Mouse (Mus musculus) ES-E14 (cell line): ENCODE measurements around the gene Kpnb1. TPM values are rescaled to one million over a fixed set of nuclear protein-coding genes. Genes with fewer than 3 reads are reported as not detected.

ENCODE experiments used
- DNase-seq: peaks from one replicate; pipeline ENCODE4 v3.0.0-alpha.2; 2013; ENCODE audit warnings: low read depth, low spot score
- H3K27ac ChIP-seq: 2 replicates; pipeline ENCODE4 v1.5.1; 2012; ENCODE audit warnings: low read depth, mild to moderate bottlenecking, low read length, moderate library complexity, mixed read lengths; ENCODE audit not compliant: poor library complexity, insufficient read depth, severe bottlenecking
- H3K36me3 ChIP-seq: 2 replicates; pipeline ENCODE4 v1.6.1; 2012; ENCODE audit warnings: mild to moderate bottlenecking, low read length, moderate library complexity, mixed read lengths; ENCODE audit not compliant: control insufficient read depth, poor library complexity, insufficient read depth, severe bottlenecking
- H3K4me1 ChIP-seq, 2 experiments: fragments of 150-350 bp in 1 of 2; sonication (generic) in 1 of 2; 2 replicates each; pipeline ENCODE4 v1.6.1; 2012; ENCODE audit warnings: low read length in 2 of 2, mild to moderate bottlenecking in 1 of 2, mixed read lengths in 1 of 2; ENCODE audit not compliant: control insufficient read depth in 2 of 2, insufficient read depth in 2 of 2, poor library complexity in 1 of 2
- H3K4me3 ChIP-seq, 2 experiments: fragments of 150-350 bp in 1 of 2; sonication (generic) in 1 of 2; 2 replicates each; pipeline ENCODE4 v1.5.1; 2012; ENCODE audit warnings: low read length in 2 of 2, low read depth in 1 of 2, mild to moderate bottlenecking in 1 of 2, mixed read lengths in 1 of 2; ENCODE audit not compliant: insufficient read depth in 1 of 2, poor library complexity in 1 of 2, severe bottlenecking in 1 of 2
- H3K9ac ChIP-seq: 2 replicates; pipeline ENCODE4 v1.6.1; 2012; ENCODE audit warnings: low read depth, mild to moderate bottlenecking, low read length, mixed read lengths; ENCODE audit not compliant: poor library complexity, insufficient read depth, severe bottlenecking
- H3K9me3 ChIP-seq: fragments of 150-350 bp; sonication (generic); 2 replicates; pipeline ENCODE4 v1.6.1; 2012; ENCODE audit warnings: low read depth, mild to moderate bottlenecking, low read length; ENCODE audit not compliant: control insufficient read depth, insufficient read depth
- CHD2 ChIP-seq: IDR thresholded peaks from 2 replicates; pipeline ENCODE4 v1.6.1; 2014; ENCODE audit warnings: mild to moderate bottlenecking, low read depth, low read length, inconsistent platforms
- HCFC1 ChIP-seq: IDR thresholded peaks from 2 replicates; pipeline ENCODE4 v1.6.1; 2012; ENCODE audit warnings: low read length, inconsistent platforms, borderline replicate concordance; ENCODE audit not compliant: insufficient read depth
- MAFK ChIP-seq: IDR thresholded peaks from 2 replicates; pipeline ENCODE4 v1.6.1; 2014; ENCODE audit warnings: mild to moderate bottlenecking, low read depth, low read length, inconsistent platforms; ENCODE audit not compliant: insufficient read depth
- ZC3H11A ChIP-seq: IDR thresholded peaks from 2 replicates; pipeline ENCODE4 v1.6.1; 2012; ENCODE audit warnings: low read depth, mild to moderate bottlenecking, inconsistent platforms, low read length, borderline replicate concordance
- ZNF384 ChIP-seq: IDR thresholded peaks from 2 replicates; pipeline ENCODE4 v1.6.1; 2012; ENCODE audit warnings: low read depth, low read length, inconsistent platforms
- in situ Hi-C, 2 experiments: fragments of 600-800 bp; cut with MboI; formaldehyde crosslinking; loops; one replicate each; pipeline ENCODE4 v1.15.1; 2025; ENCODE audit warnings: low sequenced_read_pairs in 2 of 2, inconsistent platforms in 1 of 2; ENCODE audit not compliant: unreplicated experiment in 2 of 2
- total RNA-seq: library from RNA; depleted of rRNA; stranded (reverse); fragments of 300-350 nt; gene quantifications from 2 replicates; pipeline ENCODE4 v1.2.3, GENCODE M21; 2012

The Kpnb1 gene
- total RNA-seq, 1 experiment, result 369 TPM

- no peaks in the 10 kb centered on the region for H3K9me3 ChIP-seq
- no peak overlapping the region for H3K27ac ChIP-seq
- no peaks in the 10 kb centered on the region for H3K36me3 ChIP-seq
- no peak for DNase-seq
- H3K4me1 ChIP-seq, result peaks cover 6 to 27% of the 10 kb centered on the region in 2 experiments
- no peak overlapping the region for H3K9ac ChIP-seq
- no peak overlapping the region for H3K4me3 ChIP-seq
- in situ Hi-C loops, result no loop called here
- TF ChIP-seq ZNF384 (no peak), ZC3H11A (no peak), MAFK (no peak), CHD2 (no peak), HCFC1 (no peak)
Measured at GRCm38 (mm10) chr11:97130318-97130717, 57.4 kb downstream of the Kpnb1 start.

- no peak overlapping the region for H3K9ac ChIP-seq
- TF ChIP-seq MAFK (no peak), HCFC1 (no peak), CHD2 (no peak), ZC3H11A (no peak), ZNF384 (no peak)
- no peak overlapping the region for H3K27ac ChIP-seq
- no peaks in the 10 kb centered on the region for H3K36me3 ChIP-seq
- no peak for DNase-seq
- H3K9me3 ChIP-seq, result no peaks in the 10 kb centered on the region
- no peak overlapping the region for H3K4me3 ChIP-seq
- in situ Hi-C loops, result no loop called here
- H3K4me1 ChIP-seq, result peaks cover 6 to 32% of the 10 kb centered on the region in 2 experiments
Measured at GRCm38 (mm10) chr11:97128956-97129355, 58.7 kb downstream of the Kpnb1 start.

GRCm38 (mm10) chr11:97127470-97128223, 60.0 kb downstream of the Kpnb1 start:
- in situ Hi-C loops, result no loop called here
- H3K9ac ChIP-seq, result no peak overlapping the region

GRCm38 (mm10) chr11:97126645-97127468, 60.8 kb downstream of the Kpnb1 start:
- Histone ChIP-seq H3K4me1 (peaks cover 6 to 27% of the 10 kb centered on the region in 2 experiments), H3K9me3 (no peaks in the 10 kb centered on the region), H3K4me3 (peak overlapping the region; percentile 68 to 70), H3K27ac (no peak overlapping the region), H3K9ac (peak overlapping the region; percentile 25; the same call in 1 of the 2 replicates), H3K36me3 (no peaks in the 10 kb centered on the region)
- in situ Hi-C loops, result no loop called here
- TF ChIP-seq MAFK (no peak), ZNF384 (no peak), HCFC1 (no peak), CHD2 (no peak), ZC3H11A (no peak)
- DNase-seq, result no peak

More at GRCm38 (mm10) chr11:97127470-97128223, 60.0 kb downstream of the Kpnb1 start:
- no peak overlapping the region for H3K27ac ChIP-seq
- H3K36me3 ChIP-seq, result no peaks in the 10 kb centered on the region
- TF ChIP-seq ZNF384 (no peak), ZC3H11A (no peak), MAFK (no peak), HCFC1 (no peak), CHD2 (no peak)
- H3K4me3 ChIP-seq, result peak overlapping the region; percentile 68 to 70
- H3K4me1 ChIP-seq, result peaks cover 6 to 27% of the 10 kb centered on the region in 2 experiments
- no peak for DNase-seq
- H3K9me3 ChIP-seq, result no peaks in the 10 kb centered on the region
